Mouse (Mus musculus) erythroblast, embryonic 14.5 days (primary cell): Measurements from ENCODE around the gene Plxna4. TPM values are rescaled to one million over a fixed set of nuclear protein-coding genes. Genes with fewer than 3 reads are reported as not detected.

ENCODE experiments used
- H3K27me3 ChIP-seq: 2 replicates; pipeline ENCODE4 v1.6.1; 2012; ENCODE audit warnings: inconsistent platforms; ENCODE audit not compliant: control insufficient read depth
- H3K36me3 ChIP-seq: 2 replicates; pipeline ENCODE4 v1.6.1; 2012; ENCODE audit warnings: mild to moderate bottlenecking, inconsistent platforms; ENCODE audit not compliant: control insufficient read depth
- H3K4me1 ChIP-seq: 2 replicates; pipeline ENCODE4 v1.6.1; 2012; ENCODE audit warnings: inconsistent platforms; ENCODE audit not compliant: control insufficient read depth
- H3K4me3 ChIP-seq: replicated peaks from 2 replicates; pipeline ENCODE3; 2012; ENCODE audit warnings: moderate library complexity, mild to moderate bottlenecking, inconsistent platforms
- H3K9me3 ChIP-seq: 2 replicates; pipeline ENCODE4 v1.6.1; 2012; ENCODE audit warnings: low read length, inconsistent platforms, mixed read lengths; ENCODE audit not compliant: control insufficient read depth
- GATA1 ChIP-seq: IDR thresholded peaks from 2 replicates; pipeline ENCODE4 v1.6.1; 2012; ENCODE audit warnings: low read length, inconsistent platforms, mixed read lengths
- TAL1 ChIP-seq: IDR thresholded peaks from 3 replicates; pipeline ENCODE4 v1.6.1; 2012; ENCODE audit warnings: low read length, inconsistent platforms, mixed read lengths
- polyA plus RNA-seq: library from polyadenylated mRNA; stranded (reverse); fragments of >175 nt; gene quantifications from 2 replicates; pipeline ENCODE4 v1.2.3, GENCODE M21; 2012

The Plxna4 gene
- polyA plus RNA-seq, 1 experiment, result 0.01 TPM

DNA sequence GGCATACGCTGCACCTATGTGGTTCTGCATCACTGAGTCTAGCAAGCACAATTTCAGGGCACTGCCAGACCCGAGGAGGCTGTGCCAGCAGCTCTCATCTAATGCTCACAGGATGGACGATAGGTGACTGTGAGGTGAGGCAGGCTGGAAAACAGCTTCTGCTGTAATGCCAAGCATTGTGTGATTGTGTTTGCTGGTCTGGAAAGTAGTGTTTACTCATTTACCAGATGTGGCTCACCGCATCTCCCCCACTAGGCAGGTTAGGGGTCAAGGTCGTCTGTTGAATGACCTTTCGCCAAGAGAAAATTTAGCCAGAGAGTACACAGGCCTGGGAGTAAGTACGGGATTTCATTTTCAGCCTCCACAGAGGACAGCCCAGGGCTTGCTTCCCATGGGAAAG is 377.9 kb downstream of the Plxna4 start:
- no peak for TF ChIP-seq GATA1
- peaks cover 1% of the 10 kb centered on the region; the same call in 1 of the 2 replicates for H3K4me1 ChIP-seq

DNA sequence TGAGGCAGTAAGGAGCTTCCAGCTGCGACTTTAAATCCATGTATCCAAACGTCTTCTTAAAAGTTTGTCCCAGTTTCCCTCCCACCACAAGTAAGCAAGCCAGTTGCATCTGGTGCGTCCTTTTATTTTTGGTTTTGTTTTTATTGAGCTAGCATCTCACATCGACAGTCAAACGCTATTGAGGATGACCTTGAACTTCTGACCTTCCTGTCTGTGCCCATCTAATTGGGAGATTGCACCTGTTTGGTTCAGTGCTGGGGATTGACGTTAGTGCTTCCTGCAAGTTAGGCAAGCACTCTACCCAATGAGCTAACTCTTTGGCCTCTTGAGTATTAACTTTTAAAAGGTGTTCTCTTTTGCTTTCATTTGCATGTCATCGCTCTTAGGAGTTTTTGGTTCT is 379.0 kb downstream of the Plxna4 start:
- Histone ChIP-seq H3K9me3 (no peaks in the 10 kb centered on the region), H3K27me3 (no peaks in the 10 kb centered on the region), H3K4me1 (peaks cover 1% of the 10 kb centered on the region; the same call in 1 of the 2 replicates), H3K4me3 (no peak overlapping the region), H3K36me3 (no peaks in the 10 kb centered on the region)
- TF ChIP-seq GATA1, result no peak
- no peak for TF ChIP-seq TAL1

More for the DNA sequence above, 377.9 kb downstream of the Plxna4 start:
- Histone ChIP-seq H3K9me3 (no peaks in the 10 kb centered on the region), H3K27me3 (no peaks in the 10 kb centered on the region), H3K4me3 (no peak overlapping the region), H3K36me3 (no peaks in the 10 kb centered on the region)

DNA sequence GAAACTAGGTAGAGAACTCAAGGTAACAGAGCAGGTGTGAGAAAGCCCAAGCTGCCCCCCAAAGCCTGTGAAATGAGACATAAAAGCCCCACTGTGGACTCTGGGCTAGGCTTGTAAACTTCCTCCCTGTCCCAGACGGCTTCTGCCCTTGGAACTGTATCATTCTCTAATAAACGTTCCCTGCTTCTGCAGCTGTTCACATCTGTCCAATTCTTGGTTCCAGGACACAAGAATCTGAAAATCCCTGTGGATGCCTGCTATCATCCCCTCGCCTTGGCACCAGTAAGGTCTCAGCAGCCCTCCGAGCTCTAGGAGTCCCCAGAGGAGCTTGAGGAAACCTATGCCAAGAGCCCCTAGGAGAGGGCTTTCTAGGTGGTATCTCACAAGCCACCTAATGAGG is 383.7 kb downstream of the Plxna4 start:
- Histone ChIP-seq H3K9me3 (no peaks in the 10 kb centered on the region), H3K27me3 (no peaks in the 10 kb centered on the region), H3K4me3 (no peak overlapping the region), H3K4me1 (no peaks in the 10 kb centered on the region), H3K36me3 (no peaks in the 10 kb centered on the region)
- TF ChIP-seq GATA1 (no peak), TAL1 (no peak)

DNA sequence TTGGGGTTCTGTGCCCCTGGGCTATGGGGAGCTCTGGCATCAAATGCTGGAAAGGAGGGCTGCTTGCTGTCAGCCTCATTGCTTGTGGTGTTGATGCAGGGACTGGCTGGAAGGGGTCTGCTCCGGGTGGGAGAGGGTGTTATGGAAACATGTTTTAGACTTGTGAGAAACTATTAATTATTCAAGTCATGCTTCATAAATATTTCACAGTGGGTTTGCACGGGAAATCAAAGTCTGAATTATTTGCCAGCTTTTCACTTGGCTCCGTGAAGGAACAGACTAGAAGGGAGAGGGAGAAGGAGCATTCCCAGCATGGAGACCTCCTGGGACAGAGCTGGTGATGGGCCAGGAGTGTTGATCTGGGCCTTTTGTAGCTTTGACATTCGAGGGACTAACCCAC is 384.6 kb downstream of the Plxna4 start:
- Histone ChIP-seq H3K9me3 (no peaks in the 10 kb centered on the region), H3K27me3 (no peaks in the 10 kb centered on the region), H3K4me1 (no peaks in the 10 kb centered on the region), H3K36me3 (no peaks in the 10 kb centered on the region), H3K4me3 (no peak overlapping the region)
- TF ChIP-seq GATA1, result no peak
- no peak for TF ChIP-seq TAL1

DNA sequence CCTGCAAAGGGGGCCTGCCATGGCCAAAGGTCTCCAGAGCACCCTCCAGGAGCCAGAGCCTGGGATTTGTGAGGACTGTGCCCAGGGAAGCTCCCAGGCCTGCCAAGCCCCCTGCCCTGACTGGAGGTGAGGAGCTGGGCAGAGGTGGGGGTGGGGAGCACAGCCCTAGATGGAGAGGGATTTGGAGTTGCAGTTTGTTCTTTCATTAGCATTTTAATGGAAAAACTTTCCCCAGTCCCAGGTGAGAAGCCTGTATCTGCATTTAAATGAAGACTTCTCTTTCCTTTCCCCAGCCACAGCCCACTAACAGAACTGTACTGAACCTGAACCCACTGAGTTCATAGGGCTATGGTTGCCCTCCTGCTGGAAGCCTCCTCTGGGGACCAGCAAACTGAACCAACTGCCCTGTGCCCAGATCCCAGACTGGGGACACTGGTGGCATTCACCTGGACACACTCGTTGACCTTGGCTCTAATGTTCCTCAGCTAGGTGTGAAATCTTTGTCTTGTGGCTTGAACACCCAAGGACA is 385.3 kb downstream of the Plxna4 start:
- Histone ChIP-seq H3K4me3 (no peak overlapping the region), H3K36me3 (no peaks in the 10 kb centered on the region), H3K27me3 (no peaks in the 10 kb centered on the region), H3K4me1 (no peaks in the 10 kb centered on the region), H3K9me3 (no peaks in the 10 kb centered on the region)
- no peak for TF ChIP-seq TAL1
- TF ChIP-seq GATA1, result no peak

DNA sequence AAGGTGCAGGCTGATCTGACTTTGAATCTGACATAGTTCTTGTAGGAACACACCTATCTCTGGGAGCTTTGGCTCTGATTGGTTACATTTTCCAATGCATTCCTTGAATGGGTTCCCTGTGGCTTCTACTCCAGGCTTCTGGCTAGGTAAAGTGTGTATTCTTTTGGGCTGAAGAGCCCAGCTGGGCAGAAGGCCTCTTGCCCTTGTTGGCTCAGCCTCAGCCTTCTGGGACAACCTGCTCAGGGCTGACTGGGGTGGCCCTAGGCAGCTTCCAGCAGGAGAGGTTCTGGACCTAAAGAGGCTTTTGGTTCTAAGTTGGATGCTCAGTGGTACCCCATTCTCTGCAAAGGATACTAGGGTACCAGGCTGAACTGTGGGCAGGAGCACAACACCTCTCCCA is 386.5 kb downstream of the Plxna4 start:
- no peaks in the 10 kb centered on the region for H3K36me3 ChIP-seq
- TF ChIP-seq GATA1, result no peak
- no peak for TF ChIP-seq TAL1
- no peaks in the 10 kb centered on the region for H3K9me3 ChIP-seq
- no peaks in the 10 kb centered on the region for H3K4me1 ChIP-seq
- H3K27me3 ChIP-seq, result no peaks in the 10 kb centered on the region
- no peak overlapping the region for H3K4me3 ChIP-seq

DNA sequence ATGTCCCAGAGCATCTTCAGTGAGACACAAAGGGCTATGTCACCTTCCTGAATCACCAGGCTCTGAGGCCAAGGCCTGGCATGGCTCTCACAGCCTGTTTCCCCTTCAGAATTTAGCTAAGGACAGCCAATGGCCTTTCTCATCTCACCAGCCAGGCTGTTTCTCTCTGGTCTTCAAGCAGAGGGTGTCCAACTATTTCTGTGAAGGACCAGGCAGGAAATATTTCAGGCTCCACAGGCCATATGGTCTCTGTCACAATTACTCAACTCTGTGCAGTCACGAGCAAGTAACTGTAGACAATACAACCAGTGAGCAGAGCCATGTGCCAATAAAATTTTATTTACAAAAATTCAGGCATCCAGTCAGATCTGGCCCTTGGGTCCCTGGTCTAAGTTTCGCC is 388.4 kb downstream of the Plxna4 start:
- H3K36me3 ChIP-seq, result no peaks in the 10 kb centered on the region
- H3K4me1 ChIP-seq, result no peaks in the 10 kb centered on the region
- H3K4me3 ChIP-seq, result no peak overlapping the region
- no peaks in the 10 kb centered on the region for H3K9me3 ChIP-seq
- no peak for TF ChIP-seq GATA1
- H3K27me3 ChIP-seq, result no peaks in the 10 kb centered on the region

DNA sequence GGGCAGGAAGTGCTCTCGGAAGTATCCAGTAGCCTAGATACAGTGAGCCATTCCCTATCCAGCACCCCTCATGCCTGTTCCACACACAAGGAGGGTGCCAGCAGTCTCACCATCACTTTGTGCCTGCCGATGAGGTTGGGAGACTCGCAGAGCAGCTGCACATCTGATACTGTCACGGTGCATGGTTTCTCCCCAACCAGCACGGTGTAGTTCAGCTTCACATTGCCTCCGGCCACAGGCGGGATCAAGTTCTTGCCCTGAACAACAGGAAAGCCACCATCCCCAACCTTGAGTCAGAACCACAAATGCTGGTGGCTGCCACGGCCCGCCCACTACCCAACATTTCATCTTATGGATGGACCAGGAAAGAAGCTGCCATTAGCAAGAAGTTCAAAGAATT is 391.1 kb downstream of the Plxna4 start:
- Histone ChIP-seq H3K36me3 (no peaks in the 10 kb centered on the region), H3K4me1 (no peaks in the 10 kb centered on the region), H3K27me3 (no peaks in the 10 kb centered on the region), H3K4me3 (no peak overlapping the region), H3K9me3 (no peaks in the 10 kb centered on the region)
- TF ChIP-seq GATA1 (no peak), TAL1 (no peak)

DNA sequence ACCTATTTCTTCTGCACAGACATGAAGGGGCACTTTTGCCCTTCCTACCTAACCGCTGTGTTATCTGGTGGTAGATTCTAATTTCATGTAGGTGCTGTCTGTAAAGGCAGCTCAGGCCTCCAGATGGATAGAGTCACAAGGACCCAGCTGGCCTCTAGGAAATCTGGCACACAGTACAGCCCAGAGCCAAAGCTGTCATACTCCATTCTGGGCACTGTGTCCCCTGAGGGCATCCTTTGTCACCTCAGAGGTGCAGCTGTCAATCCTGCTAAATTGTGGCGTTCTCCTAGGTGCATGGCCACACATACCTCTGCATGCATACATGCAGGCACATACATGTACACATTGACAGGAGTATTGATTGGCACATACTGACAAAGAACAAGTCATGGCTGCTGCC is 394.9 kb downstream of the Plxna4 start:
- TF ChIP-seq TAL1 (no peak), GATA1 (no peak)
- no peaks in the 10 kb centered on the region for H3K27me3 ChIP-seq
- no peaks in the 10 kb centered on the region for H3K9me3 ChIP-seq
- H3K4me3 ChIP-seq, result no peak overlapping the region
- H3K36me3 ChIP-seq, result no peaks in the 10 kb centered on the region
- H3K4me1 ChIP-seq, result no peaks in the 10 kb centered on the region

DNA sequence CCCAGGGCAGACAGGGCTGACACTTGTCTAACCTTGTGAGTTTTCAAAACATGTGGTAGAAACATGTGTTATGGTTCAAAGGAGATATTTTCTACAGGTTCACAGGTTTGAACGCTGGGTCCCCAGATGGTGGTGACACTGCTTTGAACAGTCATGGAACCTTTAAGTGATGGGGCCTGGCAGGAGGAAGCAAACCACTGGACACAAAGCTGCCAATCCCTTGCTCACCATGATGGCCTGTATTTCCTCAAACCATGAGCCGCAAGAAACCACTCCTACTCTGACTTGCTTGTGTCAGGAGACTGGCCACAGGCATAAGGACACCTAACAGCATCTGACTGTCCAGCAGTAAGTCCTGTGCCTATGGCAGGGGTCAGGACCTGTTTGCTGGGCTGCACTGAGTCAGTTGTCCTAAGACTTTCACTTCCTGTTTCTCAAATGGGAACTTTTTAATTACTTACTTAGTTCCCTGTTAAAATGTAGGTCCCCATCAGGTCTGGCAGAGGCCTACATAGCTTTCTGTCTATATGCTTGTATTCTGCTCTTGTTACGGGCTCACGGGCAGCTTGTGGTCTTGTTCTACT is 403.5 kb downstream of the Plxna4 start:
- H3K36me3 ChIP-seq, result no peaks in the 10 kb centered on the region
- no peaks in the 10 kb centered on the region for H3K27me3 ChIP-seq
- no peak for TF ChIP-seq GATA1
- H3K4me3 ChIP-seq, result no peak overlapping the region
- H3K9me3 ChIP-seq, result no peaks in the 10 kb centered on the region
- H3K4me1 ChIP-seq, result no peaks in the 10 kb centered on the region
